Mouse (Mus musculus) megakaryocyte-erythroid progenitor cell, adult 5-6 weeks (primary cell): ENCODE measurements at regions not wholly inside any gene's neighbourhood (a gene's known extent, or its start where the extent isn't known, plus 50 kb on each side); places are given as distances from the start of the nearest gene placed in this dataset.

Source experiments
- ATAC-seq: replicated peaks from 2 replicates; pipeline ENCODE4 v1.8.0; 2016; ENCODE audit warnings: mild to moderate bottlenecking, inconsistent platforms; ENCODE audit not compliant: severe bottlenecking, poor library complexity, low FRiP score, low TSS enrichment

DNA sequence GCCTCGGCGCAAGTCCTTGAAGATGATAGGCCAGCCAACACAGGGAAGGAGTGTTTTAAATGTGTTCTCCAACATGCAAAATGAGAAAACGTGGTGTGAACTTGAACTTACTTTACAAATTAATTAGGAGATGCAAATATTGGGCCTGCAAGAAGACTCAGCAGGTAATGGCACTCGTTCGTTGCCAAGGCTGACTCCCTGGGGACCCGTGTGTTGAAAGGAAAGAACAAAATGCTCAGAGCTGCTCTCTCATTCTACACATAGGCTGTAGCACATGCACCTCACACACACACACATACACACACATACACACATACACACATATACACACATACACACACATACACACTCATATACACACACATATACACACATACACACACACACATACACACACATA, 74.6 kb upstream of the H2afz start:
- no peak for ATAC-seq

DNA sequence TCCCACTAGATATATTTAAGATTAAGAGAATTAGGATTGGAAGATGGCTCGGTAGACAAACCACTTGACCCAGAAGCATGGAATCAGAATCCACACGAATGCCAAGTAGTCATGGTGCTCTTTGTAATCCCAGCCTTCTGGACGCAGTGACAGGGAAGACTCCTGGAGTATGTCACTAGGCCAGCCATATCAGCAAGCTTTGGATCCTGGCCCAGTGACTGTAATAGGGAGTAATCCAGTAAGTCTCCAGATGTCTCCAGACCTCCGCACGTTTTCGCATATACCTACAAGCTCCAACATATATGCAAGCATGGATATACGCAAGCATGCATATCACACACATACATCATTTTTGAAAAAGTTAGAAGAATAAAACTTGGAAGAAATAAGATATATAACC, 73.9 kb upstream of the H2afz start:
- no peak for ATAC-seq

DNA sequence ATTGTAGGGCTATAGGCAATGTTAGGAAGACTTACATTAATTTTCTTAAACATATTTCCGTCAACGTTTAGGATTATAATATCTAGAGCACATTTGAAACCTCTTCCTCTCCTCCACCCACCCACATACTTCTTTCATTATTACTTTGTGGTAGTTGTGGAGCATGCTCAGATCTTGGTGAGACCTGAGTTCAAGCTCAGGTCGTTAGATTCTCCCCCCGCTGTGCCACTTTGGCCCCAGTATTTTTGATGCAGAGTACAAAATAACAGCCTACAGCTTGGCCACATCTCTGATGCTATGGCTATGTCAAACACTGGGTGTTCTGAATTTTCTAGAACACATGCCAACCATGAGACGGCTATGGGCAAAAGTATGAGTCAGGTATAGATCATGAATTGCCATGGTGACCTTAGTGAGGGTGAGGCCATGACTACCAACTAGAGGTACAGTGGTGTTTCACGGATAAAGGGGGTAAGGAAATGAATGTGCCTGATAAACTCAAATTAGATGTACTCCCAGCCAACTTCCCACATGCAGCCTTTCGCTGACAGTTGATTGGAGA, 68.5 kb upstream of the H2afz start:
- ATAC-seq: no peak

DNA sequence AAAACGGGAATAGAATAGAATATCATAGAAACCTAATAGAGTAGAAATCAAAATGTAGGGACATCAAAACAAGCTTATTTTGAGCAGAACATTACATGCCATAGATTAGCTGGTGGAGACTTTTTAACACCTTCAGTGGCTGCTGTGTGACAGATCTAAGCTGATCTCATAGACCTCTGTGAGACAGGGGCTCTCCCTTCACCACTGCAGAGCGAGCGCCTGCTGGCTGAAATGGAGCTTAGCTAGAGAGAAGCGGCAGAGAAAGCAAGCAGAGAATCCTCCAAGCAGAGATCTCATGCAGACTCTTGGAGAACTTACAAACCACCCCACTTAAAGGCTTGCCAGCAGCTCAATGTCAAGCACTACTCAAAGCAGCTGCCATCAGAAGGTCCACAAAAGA, 65.5 kb upstream of the H2afz start:
- no peak for ATAC-seq

DNA sequence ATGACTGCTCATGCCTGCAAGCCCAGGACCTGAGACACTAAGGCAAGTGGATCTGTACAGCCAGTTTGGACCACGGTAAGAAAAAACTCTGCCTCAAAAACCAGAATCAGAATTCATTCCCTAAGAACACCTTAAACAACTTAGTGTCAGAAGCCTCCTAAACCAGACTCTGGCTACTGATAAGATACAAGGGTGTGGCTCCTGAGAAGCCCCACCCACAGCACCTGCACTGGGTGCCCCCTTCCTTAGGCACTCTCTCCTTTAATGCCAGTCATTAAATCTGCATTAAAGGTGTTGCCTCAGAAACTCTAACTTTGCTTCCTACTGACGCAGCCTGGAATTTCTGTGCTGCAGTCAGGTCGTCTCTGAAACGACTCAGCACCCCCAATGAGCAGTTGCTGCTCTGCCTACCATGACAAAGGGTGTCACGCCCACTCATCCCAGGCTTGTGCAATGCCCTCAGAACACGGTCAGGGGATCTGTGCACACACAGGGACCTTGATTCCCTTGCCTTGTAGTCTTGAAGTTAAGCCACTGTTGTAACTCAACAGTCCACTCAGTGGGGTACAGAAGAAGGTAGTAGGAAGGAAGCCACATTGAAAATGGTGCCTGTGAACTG, 62.8 kb upstream of the H2afz start:
- ATAC-seq: peak; percentile 81

- no peak for ATAC-seq
Measured at GRCm38 (mm10) chr3:137807423-137807822, 56.9 kb upstream of the H2afz start.

GRCm38 (mm10) chr3:137807913-137808684, 56.2 kb upstream of the H2afz start:
- ATAC-seq: peak; percentile 80

GRCm38 (mm10) chr3:137810123-137810522, 54.2 kb upstream of the H2afz start:
- no peak for ATAC-seq
